Mouse (Mus musculus) E14TG2a.4 (cell line): ENCODE results near the gene Rbm47.
"Not testable (repeated sequence)": the region's sequence is repeated elsewhere in the genome, so short reads cannot be mapped to it uniquely, and the experiment has no call there.

Experiments used
- H3K27me3 ChIP-seq: 2 replicates; pipeline ENCODE4 v1.6.1; 2014; ENCODE audit warnings: low read length, control low read depth; ENCODE audit not compliant: insufficient read depth
- H3K36me3 ChIP-seq: 2 replicates; pipeline ENCODE4 v1.6.1; 2014; ENCODE audit warnings: low read length, control low read depth; ENCODE audit not compliant: insufficient read depth
- H3K4me1 ChIP-seq: replicated peaks from 2 replicates; pipeline ENCODE4 v1.6.1; 2014; ENCODE audit warnings: low read depth, low read length, control low read depth
- H3K4me3 ChIP-seq: replicated peaks from 2 replicates; pipeline ENCODE4 v1.5.1; 2014; ENCODE audit warnings: mild to moderate bottlenecking, low read length
- H3K9me3 ChIP-seq: 2 replicates; pipeline ENCODE4 v1.6.1; 2014; ENCODE audit warnings: low read length, control low read depth
- CTCF ChIP-seq: conservative IDR thresholded peaks from 2 replicates; pipeline ENCODE4 v1.5.1; 2014; ENCODE audit warnings: low read length
- NANOG ChIP-seq: IDR thresholded peaks from 2 replicates; pipeline ENCODE4 v1.6.1; 2014; ENCODE audit warnings: borderline replicate concordance, low read length, mixed read lengths
- POU5F1 ChIP-seq: IDR thresholded peaks from 2 replicates; pipeline ENCODE4 v1.6.1; 2014; ENCODE audit warnings: low read length, borderline replicate concordance

Rbm47 gene

GRCm38 (mm10) chr5:66195323-66195722 is 22.4 kb upstream of the Rbm47 start:
- no peak for TF ChIP-seq CTCF
- no peak for TF ChIP-seq POU5F1
- TF ChIP-seq NANOG, result no peak

GRCm38 (mm10) chr5:66193218-66193846 is 20.4 kb upstream of the Rbm47 start:
- H3K9me3 ChIP-seq, result no peaks in the 10 kb centered on the region
- H3K4me3 ChIP-seq, result no peak overlapping the region
- TF ChIP-seq CTCF (no peak), NANOG (no peak), POU5F1 (no peak)
- peaks cover 13% of the 10 kb centered on the region for H3K4me1 ChIP-seq
- H3K36me3 ChIP-seq, result no peaks in the 10 kb centered on the region
- H3K27me3 ChIP-seq, result no peaks in the 10 kb centered on the region; the same call in 1 of the 2 replicates

More at GRCm38 (mm10) chr5:66195323-66195722, 22.4 kb upstream of the Rbm47 start:
- H3K9me3 ChIP-seq, result no peaks in the 10 kb centered on the region
- H3K4me1 ChIP-seq, result peaks cover 14% of the 10 kb centered on the region
- H3K36me3 ChIP-seq, result no peaks in the 10 kb centered on the region
- no peak overlapping the region for H3K4me3 ChIP-seq
- H3K27me3 ChIP-seq, result no peaks in the 10 kb centered on the region; the same call in 1 of the 2 replicates

- no peaks in the 10 kb centered on the region for H3K36me3 ChIP-seq
- no peaks in the 10 kb centered on the region for H3K9me3 ChIP-seq
- no peaks in the 10 kb centered on the region for H3K27me3 ChIP-seq
- H3K4me1 ChIP-seq, result peaks cover 20% of the 10 kb centered on the region
- 0 out of 2 replicates have a peak overlapping the region, but pooled peaks have one; percentile 10 for H3K4me3 ChIP-seq
- no peak for TF ChIP-seq POU5F1
- TF ChIP-seq CTCF, result no peak
- no peak for TF ChIP-seq NANOG
These were observed 18.2 kb upstream of the Rbm47 start for GRCm38 (mm10) chr5:66191185-66191503.

- Histone ChIP-seq H3K4me3 (0 out of 2 replicates have a peak overlapping the region, but pooled peaks have one; percentile 10), H3K27me3 (no peaks in the 10 kb centered on the region), H3K4me1 (peaks cover 20% of the 10 kb centered on the region), H3K9me3 (no peaks in the 10 kb centered on the region), H3K36me3 (no peaks in the 10 kb centered on the region)
- TF ChIP-seq POU5F1, result no peak
- TF ChIP-seq CTCF, result no peak
- TF ChIP-seq NANOG, result no peak
These were observed 17.7 kb upstream of the Rbm47 start for GRCm38 (mm10) chr5:66190481-66191184.

GRCm38 (mm10) chr5:66188591-66188990 is 15.7 kb upstream of the Rbm47 start:
- not testable (repeated sequence) for H3K36me3 ChIP-seq, H3K4me3 ChIP-seq

GRCm38 (mm10) chr5:66182156-66182555 is 9.2 kb upstream of the Rbm47 start:
- H3K4me1 ChIP-seq, result no peaks in the 10 kb centered on the region; the same call in 1 of the 2 replicates
- no peaks in the 10 kb centered on the region for H3K27me3 ChIP-seq
- no peaks in the 10 kb centered on the region for H3K36me3 ChIP-seq
- no peak overlapping the region for H3K4me3 ChIP-seq
- H3K9me3 ChIP-seq, result no peaks in the 10 kb centered on the region
- TF ChIP-seq POU5F1 (no peak), NANOG (no peak), CTCF (no peak)

More at GRCm38 (mm10) chr5:66188591-66188990, 15.7 kb upstream of the Rbm47 start:
- H3K4me1 ChIP-seq, result peaks cover 20% of the 10 kb centered on the region
- H3K9me3 ChIP-seq, H3K27me3 ChIP-seq: not testable (repeated sequence)

GRCm38 (mm10) chr5:66174160-66174837 is 1.4 kb upstream of the Rbm47 start:
- TF ChIP-seq POU5F1, result no peak
- TF ChIP-seq CTCF, result no peak
- no peaks in the 10 kb centered on the region for H3K4me1 ChIP-seq
- H3K36me3 ChIP-seq, result no peaks in the 10 kb centered on the region
- peaks cover 8% of the 10 kb centered on the region; the same call in 1 of the 2 replicates for H3K9me3 ChIP-seq
- no peak overlapping the region for H3K4me3 ChIP-seq
- H3K27me3 ChIP-seq, result no peaks in the 10 kb centered on the region

- Histone ChIP-seq H3K9me3 (peaks cover 2% of the 10 kb centered on the region; the same call in 1 of the 2 replicates), H3K36me3 (no peaks in the 10 kb centered on the region), H3K4me1 (peaks cover 15% of the 10 kb centered on the region), H3K4me3 (no peak overlapping the region), H3K27me3 (no peaks in the 10 kb centered on the region)
- TF ChIP-seq NANOG (no peak), POU5F1 (no peak), CTCF (no peak)
These were observed 2.3 kb downstream of the Rbm47 start for GRCm38 (mm10) chr5:66170591-66170990.

- peaks cover 15% of the 10 kb centered on the region for H3K4me1 ChIP-seq
- TF ChIP-seq POU5F1, result no peak
- no peak for TF ChIP-seq CTCF
- TF ChIP-seq NANOG, result no peak
- no peaks in the 10 kb centered on the region for H3K9me3 ChIP-seq
- no peak overlapping the region for H3K4me3 ChIP-seq
- H3K27me3 ChIP-seq, result 0 out of 2 replicates have a peak, but pooled peaks cover 4% of the 10 kb centered on the region
- H3K36me3 ChIP-seq, result no peaks in the 10 kb centered on the region
These were observed 3.8 kb downstream of the Rbm47 start for GRCm38 (mm10) chr5:66169099-66169485.
